Mouse (Mus musculus) hematopoietic multipotent progenitor cell, adult 10-12 weeks (in vitro differentiated cells): ENCODE data around the gene Mocs1. TPM values are rescaled to one million over a fixed set of nuclear protein-coding genes. Genes with fewer than 3 reads are reported as not detected.

ENCODE experiments used
- polyA plus RNA-seq: library from polyadenylated mRNA; stranded (reverse); fragments of >175 nt; gene quantifications from 2 replicates; pipeline ENCODE4 v1.2.3, GENCODE M21; 2012; ENCODE audit warnings: low replicate concordance

Gene Mocs1
- polyA plus RNA-seq: 19.4 and 35.2 TPM in 2 replicates

GRCm38 (mm10) chr17:49428239-49428688, at the start of gene Mocs1:
TSS of gene Mocs1 (plus strand) at chr17:49428362.

Other genes starting within 250 kb of the Mocs1 start
- gene Daam2, start 136.0 kb downstream of the Mocs1 start, polyA plus RNA-seq: 0.06 TPM in 1 of 2 replicates, not detected in the other
- gene Kif6, start 186.8 kb downstream of the Mocs1 start, polyA plus RNA-seq: not detected in 2 replicates